Mouse (Mus musculus): ENCODE results near the gene Chil4. TPM values are rescaled to one million over a fixed set of nuclear protein-coding genes. Genes with fewer than 3 reads are reported as not detected.
"Not testable (repeated sequence)": the region's sequence is repeated elsewhere in the genome, so short reads cannot be mapped to it uniquely, and the experiment has no call there.

Gene Chil4
- not detected in 2 replicates for polyA plus RNA-seq (2014; fragmentation: Nextera tagmentation; extraction: Ambion mirVana)

DNA sequence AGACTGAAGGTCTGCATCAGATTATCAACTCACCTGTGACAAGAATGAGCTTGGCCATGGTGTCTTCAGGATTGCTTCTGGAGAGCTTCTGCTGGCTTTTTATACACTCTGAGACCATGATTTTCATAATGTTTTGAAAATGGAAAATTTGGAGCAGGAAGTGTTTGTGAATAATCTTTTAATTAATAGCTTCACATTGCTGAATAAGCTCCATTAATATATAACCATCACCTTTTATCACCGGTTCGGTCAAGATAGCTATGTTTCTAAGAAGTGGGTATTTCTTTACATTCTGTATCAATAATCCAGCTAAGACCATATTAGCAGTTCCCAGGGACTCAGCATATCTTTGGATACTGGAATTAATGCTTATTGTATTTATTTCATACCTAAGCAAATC is at the start of gene Chil4:
TSS of gene Chil4 (minus strand) at position 101 of the 400 bp plus-strand sequence.
- Histone ChIP-seq H3K4me2 (replicated peaks; ENCODE audit: low read depth, low read length) (no peak within 1 kb of the TSS), H3K27me3 (ENCODE audit: control insufficient read depth, insufficient read depth, low read length) (no peaks in the 10 kb centered on the region), H3K9ac (ENCODE audit: low read depth, low read length) (no peak within 1 kb of the TSS), H3K4me1 (ENCODE audit: control insufficient read depth, insufficient read depth, low read length) (no peaks in the 10 kb centered on the region), H3K4me3 (ENCODE audit: low read length) (no peak within 1 kb of the TSS), H3K9me3 (ENCODE audit: control insufficient read depth, low read length) (no peaks in the 10 kb centered on the region; the same call in 1 of the 2 replicates), H3K36me3 (ENCODE audit: control insufficient read depth, insufficient read depth, low read length) (no peaks in the 10 kb centered on the region), H3K27ac (ENCODE audit: low read depth, low read length) (no peak within 1 kb of the TSS)
- no peak for ATAC-seq (ENCODE audit: low FRiP score, low TSS enrichment)
- WGBS = 94% methylated on average over 2 of the region's 2 CpGs

GRCm38 (mm10) chr3:106265854-106266253 is 46.5 kb upstream of the Chil4 start:
- Histone ChIP-seq H3K9me3 (ENCODE audit: control insufficient read depth, low read length) (no peaks in the 10 kb centered on the region; the same call in 1 of the 2 replicates), H3K27me3 (ENCODE audit: control insufficient read depth, insufficient read depth, low read length) (no peaks in the 10 kb centered on the region), H3K4me3 (ENCODE audit: low read length) (no peak overlapping the region), H3K4me1 (ENCODE audit: control insufficient read depth, insufficient read depth, low read length) (no peaks in the 10 kb centered on the region), H3K9ac (ENCODE audit: low read depth, low read length) (no peak overlapping the region), H3K27ac (ENCODE audit: low read depth, low read length) (no peak overlapping the region), H3K36me3 (ENCODE audit: control insufficient read depth, insufficient read depth, low read length) (no peaks in the 10 kb centered on the region), H3K4me2 (replicated peaks; ENCODE audit: low read depth, low read length) (no peak overlapping the region)
- 81% methylated on average over 2 of the region's 2 CpGs for WGBS
- ATAC-seq (ENCODE audit: low FRiP score, low TSS enrichment) = no peak

DNA sequence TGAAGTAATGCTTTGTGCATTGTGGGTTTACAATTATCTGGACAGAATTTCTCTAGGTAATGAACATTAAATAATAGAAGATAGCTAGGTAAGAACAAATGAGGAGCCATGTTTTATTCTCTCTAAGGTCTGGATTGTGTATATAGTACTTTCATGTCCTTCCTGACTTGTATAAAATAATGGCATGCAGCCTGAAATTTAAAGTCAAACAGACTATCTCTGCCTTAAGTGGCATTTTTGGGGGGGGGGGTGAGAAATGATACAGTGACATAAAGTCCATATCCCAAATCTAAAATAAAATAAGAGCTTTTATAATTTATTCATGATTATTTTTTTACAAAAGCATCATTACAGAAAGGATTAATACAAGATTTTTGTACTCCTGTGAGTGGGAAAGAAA is 45.5 kb upstream of the Chil4 start:
- Histone ChIP-seq H3K27ac (ENCODE audit: low read depth, low read length) (no peak overlapping the region), H3K4me1 (ENCODE audit: control insufficient read depth, insufficient read depth, low read length) (no peaks in the 10 kb centered on the region), H3K27me3 (ENCODE audit: control insufficient read depth, insufficient read depth, low read length) (no peaks in the 10 kb centered on the region), H3K36me3 (ENCODE audit: control insufficient read depth, insufficient read depth, low read length) (no peaks in the 10 kb centered on the region), H3K4me3 (ENCODE audit: low read length) (no peak overlapping the region), H3K4me2 (replicated peaks; ENCODE audit: low read depth, low read length) (no peak overlapping the region), H3K9me3 (ENCODE audit: control insufficient read depth, low read length) (no peaks in the 10 kb centered on the region; the same call in 1 of the 2 replicates), H3K9ac (ENCODE audit: low read depth, low read length) (no peak overlapping the region)
- no peak for ATAC-seq (ENCODE audit: low FRiP score, low TSS enrichment)

DNA sequence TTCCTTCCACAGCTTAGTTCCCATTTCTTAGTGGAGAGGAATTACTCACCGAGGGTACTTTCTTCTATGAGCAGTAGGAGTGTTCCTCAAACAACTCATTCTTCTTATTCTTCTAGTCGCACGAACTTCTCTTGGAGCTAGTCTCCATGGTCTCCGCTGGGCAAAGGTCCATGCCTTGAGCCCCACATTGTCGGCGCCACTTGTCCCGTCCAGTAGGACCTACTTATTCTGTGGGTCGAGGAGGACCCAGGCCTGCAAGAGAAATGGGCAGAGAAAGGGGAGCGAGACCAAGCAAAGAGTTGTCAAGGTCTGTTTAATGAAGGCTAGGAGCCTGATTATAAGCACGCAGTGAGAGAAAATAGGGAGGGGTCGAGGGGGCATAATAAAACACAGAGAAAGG is 37.8 kb upstream of the Chil4 start:
- not testable (repeated sequence) for H3K36me3 ChIP-seq (ENCODE audit: control insufficient read depth, insufficient read depth, low read length); H3K27me3 ChIP-seq (ENCODE audit: control insufficient read depth, insufficient read depth, low read length); H3K4me3 ChIP-seq (ENCODE audit: low read length); H3K4me1 ChIP-seq (ENCODE audit: control insufficient read depth, insufficient read depth, low read length); H3K4me2 ChIP-seq (replicated peaks; ENCODE audit: low read depth, low read length); ATAC-seq (ENCODE audit: low FRiP score, low TSS enrichment); H3K9ac ChIP-seq (ENCODE audit: low read depth, low read length); H3K27ac ChIP-seq (ENCODE audit: low read depth, low read length)
- 88% methylated on average over 11 of the region's 11 CpGs for WGBS
- H3K9me3 ChIP-seq (ENCODE audit: control insufficient read depth, low read length) = peaks cover 39% of the 10 kb centered on the region

- Histone ChIP-seq H3K9me3 (ENCODE audit: control insufficient read depth, low read length) (peaks cover 47% of the 10 kb centered on the region), H3K4me1 (ENCODE audit: control insufficient read depth, insufficient read depth, low read length) (no peaks in the 10 kb centered on the region), H3K27me3 (ENCODE audit: control insufficient read depth, insufficient read depth, low read length) (no peaks in the 10 kb centered on the region), H3K27ac (ENCODE audit: low read depth, low read length) (no peak overlapping the region), H3K9ac (ENCODE audit: low read depth, low read length) (no peak overlapping the region), H3K36me3 (ENCODE audit: control insufficient read depth, insufficient read depth, low read length) (no peaks in the 10 kb centered on the region), H3K4me2 (replicated peaks; ENCODE audit: low read depth, low read length) (no peak overlapping the region), H3K4me3 (ENCODE audit: low read length) (no peak overlapping the region)
- WGBS = 80% methylated on average over 6 of the region's 6 CpGs
- no peak for ATAC-seq (ENCODE audit: low FRiP score, low TSS enrichment)
Measured at GRCm38 (mm10) chr3:106252719-106253118, 33.4 kb upstream of the Chil4 start.

DNA sequence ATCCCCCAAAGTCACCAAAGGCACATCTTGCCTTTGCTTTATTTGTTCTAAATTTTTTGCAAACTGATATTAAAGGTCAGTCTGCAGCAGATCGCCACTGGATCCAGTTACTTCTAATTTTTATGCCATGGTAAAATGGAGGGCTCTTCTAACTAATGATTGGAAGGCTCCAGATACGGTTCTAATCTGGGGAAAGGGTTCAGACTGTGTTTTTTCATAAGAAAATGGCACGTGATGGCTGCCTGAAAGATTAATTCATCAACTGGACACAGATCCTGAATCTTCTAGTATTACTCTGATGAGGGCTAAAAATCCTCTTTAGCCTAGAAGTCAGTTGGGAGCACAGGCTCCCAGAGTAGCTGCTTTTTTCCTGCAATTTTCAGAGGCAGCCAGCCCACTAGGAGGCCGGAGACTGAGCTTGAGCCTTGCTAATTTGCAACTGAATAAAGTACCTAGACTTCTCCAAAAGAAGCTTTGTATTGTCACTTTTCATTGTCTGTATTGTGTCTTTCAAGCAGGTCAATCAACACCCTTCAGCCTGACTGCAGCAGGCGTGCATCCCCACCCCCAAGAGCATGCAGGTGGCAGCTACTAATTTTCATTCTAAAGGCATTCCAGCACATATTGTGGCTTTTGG is 31.6 kb upstream of the Chil4 start:
- H3K4me1 ChIP-seq (ENCODE audit: control insufficient read depth, insufficient read depth, low read length); H3K27ac ChIP-seq (ENCODE audit: low read depth, low read length); H3K9ac ChIP-seq (ENCODE audit: low read depth, low read length); H3K27me3 ChIP-seq (ENCODE audit: control insufficient read depth, insufficient read depth, low read length); ATAC-seq (ENCODE audit: low FRiP score, low TSS enrichment); H3K36me3 ChIP-seq (ENCODE audit: control insufficient read depth, insufficient read depth, low read length); H3K4me3 ChIP-seq (ENCODE audit: low read length); H3K4me2 ChIP-seq (replicated peaks; ENCODE audit: low read depth, low read length): not testable (repeated sequence)
- H3K9me3 ChIP-seq (ENCODE audit: control insufficient read depth, low read length) = peaks cover 38% of the 10 kb centered on the region
- 74% methylated on average over 5 of the region's 5 CpGs for WGBS

GRCm38 (mm10) chr3:106247369-106247768 is 28.1 kb upstream of the Chil4 start:
- peaks cover 20% of the 10 kb centered on the region for H3K9me3 ChIP-seq (ENCODE audit: control insufficient read depth, low read length)
- H3K27ac ChIP-seq (ENCODE audit: low read depth, low read length); H3K4me3 ChIP-seq (ENCODE audit: low read length); H3K4me1 ChIP-seq (ENCODE audit: control insufficient read depth, insufficient read depth, low read length); H3K36me3 ChIP-seq (ENCODE audit: control insufficient read depth, insufficient read depth, low read length); ATAC-seq (ENCODE audit: low FRiP score, low TSS enrichment); H3K4me2 ChIP-seq (replicated peaks; ENCODE audit: low read depth, low read length); H3K27me3 ChIP-seq (ENCODE audit: control insufficient read depth, insufficient read depth, low read length); H3K9ac ChIP-seq (ENCODE audit: low read depth, low read length): not testable (repeated sequence)
- 84% methylated on average over 9 of the region's 9 CpGs for WGBS

DNA sequence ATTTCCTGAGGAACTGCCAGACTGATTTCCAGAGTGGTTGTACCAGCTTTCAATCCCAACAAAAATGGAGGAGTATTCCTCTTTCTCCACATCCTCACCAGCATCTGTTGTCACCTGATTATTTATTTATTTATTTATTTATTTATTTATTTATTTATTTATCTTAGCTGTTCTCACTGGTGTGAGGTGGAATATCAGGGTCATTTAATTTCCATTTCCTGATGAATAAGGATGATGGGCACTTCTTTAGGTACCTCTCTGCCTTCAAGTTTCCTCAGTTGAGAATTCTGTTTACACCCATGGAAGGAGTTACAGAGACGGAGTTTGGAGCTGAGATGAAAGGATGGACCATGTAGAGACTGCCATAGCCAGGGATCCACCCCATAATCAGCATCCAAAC is 20.9 kb upstream of the Chil4 start:
- H3K27ac ChIP-seq (ENCODE audit: low read depth, low read length); H3K9ac ChIP-seq (ENCODE audit: low read depth, low read length); ATAC-seq (ENCODE audit: low FRiP score, low TSS enrichment); H3K27me3 ChIP-seq (ENCODE audit: control insufficient read depth, insufficient read depth, low read length); H3K4me1 ChIP-seq (ENCODE audit: control insufficient read depth, insufficient read depth, low read length); H3K4me3 ChIP-seq (ENCODE audit: low read length); H3K36me3 ChIP-seq (ENCODE audit: control insufficient read depth, insufficient read depth, low read length); H3K4me2 ChIP-seq (replicated peaks; ENCODE audit: low read depth, low read length): not testable (repeated sequence)
- WGBS = 88% methylated on average over 1 of the region's 1 CpGs
- peaks cover 14% of the 10 kb centered on the region for H3K9me3 ChIP-seq (ENCODE audit: control insufficient read depth, low read length)

DNA sequence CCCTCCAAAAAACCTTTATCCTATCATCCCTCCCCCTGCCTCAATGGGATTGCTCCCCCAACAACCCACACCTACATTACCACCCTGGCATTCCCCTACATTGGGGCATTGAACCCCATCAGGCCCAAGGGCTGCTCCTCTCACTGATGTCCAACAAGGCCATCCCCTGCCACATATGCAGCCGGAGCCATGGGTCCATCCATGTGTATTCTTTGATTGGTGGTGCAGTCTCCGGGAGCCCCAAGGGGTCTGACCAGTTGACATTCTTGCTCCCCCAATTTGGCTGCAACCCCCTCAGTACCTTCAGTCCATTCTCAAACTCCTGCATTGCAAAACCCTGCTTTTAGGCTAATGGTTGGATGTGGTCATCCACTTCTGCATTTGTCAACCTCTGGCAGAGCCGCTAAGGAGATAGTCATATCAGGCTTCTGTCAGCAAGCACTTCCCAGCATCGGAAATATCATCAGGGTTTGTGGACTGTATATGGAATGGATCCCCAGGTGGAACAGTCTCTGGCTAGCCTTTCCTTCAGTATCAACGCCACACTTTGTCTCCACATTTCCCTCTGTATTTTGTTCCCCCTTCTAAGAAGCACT is 20.0 kb upstream of the Chil4 start:
- Histone ChIP-seq H3K9ac (ENCODE audit: low read depth, low read length) (no peak overlapping the region), H3K27ac (ENCODE audit: low read depth, low read length) (no peak overlapping the region), H3K4me2 (replicated peaks; ENCODE audit: low read depth, low read length) (no peak overlapping the region), H3K9me3 (ENCODE audit: control insufficient read depth, low read length) (peaks cover 14% of the 10 kb centered on the region), H3K27me3 (ENCODE audit: control insufficient read depth, insufficient read depth, low read length) (no peaks in the 10 kb centered on the region), H3K4me1 (ENCODE audit: control insufficient read depth, insufficient read depth, low read length) (no peaks in the 10 kb centered on the region), H3K36me3 (ENCODE audit: control insufficient read depth, insufficient read depth, low read length) (no peaks in the 10 kb centered on the region), H3K4me3 (ENCODE audit: low read length) (no peak overlapping the region)
- no peak for ATAC-seq (ENCODE audit: low FRiP score, low TSS enrichment)
- WGBS = 87% methylated on average over 5 of the region's 5 CpGs
